Mouse (Mus musculus) urinary bladder, postnatal 4 days (tissue): Measurements from ENCODE around the gene Gzmm.
A peak's percentile ranks its signal among the peaks of the same experiment; 100 is the strongest.

Experiments used
- DNase-seq, 2 experiments: peaks; one replicate each; pipeline ENCODE4 v3.0.0; 2021 to 2022; ENCODE audit warnings: low spot score in 2 of 2

Gene Gzmm

DNA sequence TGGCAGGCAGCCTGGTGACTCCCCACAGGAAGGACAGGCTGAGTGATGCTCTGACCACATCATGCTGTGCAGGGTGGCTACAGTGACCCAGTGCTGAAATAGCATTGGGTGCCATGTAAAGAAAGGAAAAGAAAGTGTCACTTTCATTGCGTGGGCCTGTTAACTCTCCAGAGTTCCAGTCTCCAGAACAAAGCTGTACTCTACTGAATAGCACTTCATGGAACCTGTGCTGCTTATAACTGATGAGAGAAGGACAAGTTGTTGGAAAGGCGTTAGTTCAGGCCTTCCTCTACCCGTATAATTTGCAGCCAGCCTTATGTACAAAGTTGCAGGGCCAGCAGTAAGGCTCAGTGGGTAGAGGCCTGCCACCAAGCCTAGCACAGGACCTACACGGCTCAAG is at the start of gene Gzmm:
Gene Gzmm, plus strand, starts transcription at position 301 of the 400 bp plus-strand sequence.
- DNase-seq: no peak

DNA sequence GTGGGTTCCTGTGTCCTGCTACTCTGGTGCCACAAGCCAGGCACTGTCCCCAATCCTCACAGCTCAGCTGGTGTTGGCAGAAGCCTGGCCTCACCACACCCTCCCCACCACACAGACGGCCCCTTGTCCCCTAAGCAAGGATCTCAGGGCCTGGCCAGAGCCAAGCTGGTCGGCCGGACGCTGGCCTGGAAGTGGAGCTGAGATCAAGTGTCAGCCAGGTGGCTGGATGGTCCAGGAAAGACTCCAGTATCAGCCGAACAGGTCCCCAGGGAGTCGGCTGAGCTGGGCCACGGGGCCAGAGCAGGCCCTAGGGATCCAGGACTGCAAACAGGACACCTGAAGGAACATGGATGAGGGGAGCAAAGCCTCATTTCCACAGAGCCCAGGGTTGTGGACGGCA is 43.1 kb upstream of the Gzmm start, which contains the start of gene Odf3l2:
Gene Odf3l2, minus strand, starts transcription at position 28 of the 400 bp plus-strand sequence.
- DNase-seq: no peak

DNA sequence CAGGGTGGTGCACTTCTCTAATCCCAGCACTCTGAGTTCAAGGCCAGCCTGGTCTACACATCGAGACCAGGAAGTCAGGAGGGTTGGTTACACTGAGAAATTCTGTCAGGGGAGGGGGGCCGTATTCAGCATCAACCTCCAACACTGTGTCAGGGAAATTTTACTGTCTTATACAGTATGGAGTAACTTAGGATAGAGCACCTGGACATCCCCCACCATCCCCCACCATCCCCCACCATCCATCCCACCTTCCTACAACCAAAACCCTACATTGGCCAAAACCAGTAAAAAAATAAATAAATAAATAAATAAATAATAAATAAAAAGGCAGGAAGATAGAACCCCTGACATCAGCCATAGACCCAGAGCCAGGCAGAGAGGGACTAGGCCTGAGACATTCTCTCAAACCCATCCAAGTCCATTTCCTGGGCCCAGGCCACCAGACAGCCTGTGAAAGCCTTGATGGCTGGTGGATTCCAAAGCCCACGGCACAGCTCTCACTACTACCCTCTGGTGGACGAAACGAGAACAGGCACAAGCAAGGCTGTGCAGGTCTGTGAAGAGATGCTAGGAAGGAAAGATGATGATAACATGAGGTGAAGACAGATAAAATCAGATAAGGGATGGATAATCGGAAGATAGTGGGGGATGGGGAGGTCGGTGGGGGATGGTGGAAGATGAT is 39.6 kb upstream of the Gzmm start:
- peak; percentile 44 to 82 for DNase-seq

DNA sequence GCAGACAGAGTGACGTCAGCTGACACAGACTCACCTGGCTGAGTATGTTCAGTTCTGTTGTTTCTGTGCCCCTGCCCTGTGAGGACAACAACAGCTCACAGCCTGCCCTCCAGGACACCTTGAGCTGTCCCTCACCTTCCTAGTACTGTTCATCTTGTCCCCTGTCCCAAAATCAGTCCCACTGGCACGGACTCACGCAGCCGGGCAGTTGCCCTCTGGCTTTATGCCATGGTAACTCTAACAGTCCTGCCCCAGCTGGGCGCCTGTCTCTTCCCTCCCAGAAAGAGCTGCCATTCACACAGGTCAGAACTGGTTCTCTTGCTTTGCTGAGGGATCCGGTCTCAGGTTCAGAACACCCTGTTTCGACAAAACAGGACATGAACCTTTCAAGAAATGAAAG is 36.0 kb upstream of the Gzmm start:
- DNase-seq: no peak

DNA sequence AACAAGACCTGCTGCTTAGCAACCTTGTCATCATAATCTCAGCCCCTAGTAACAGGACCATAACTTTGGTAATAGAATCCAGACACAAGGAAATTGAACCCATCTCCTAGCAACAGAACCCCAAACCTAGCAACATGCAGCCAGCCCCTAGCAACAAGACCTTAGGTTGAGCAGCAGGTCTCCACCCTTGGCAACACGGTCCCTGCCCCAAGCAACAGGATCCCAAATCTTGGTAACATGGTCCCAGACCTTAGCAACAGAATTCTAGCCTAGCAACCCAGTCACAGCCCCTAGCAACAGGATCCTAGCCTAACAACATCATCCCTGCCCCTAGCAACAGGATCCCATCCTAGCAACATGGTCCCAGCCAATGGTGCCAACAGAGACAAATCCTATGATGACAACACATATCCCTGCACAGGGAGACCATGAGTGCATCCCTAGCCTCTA is 33.8 kb upstream of the Gzmm start:
- DNase-seq: no peak

DNA sequence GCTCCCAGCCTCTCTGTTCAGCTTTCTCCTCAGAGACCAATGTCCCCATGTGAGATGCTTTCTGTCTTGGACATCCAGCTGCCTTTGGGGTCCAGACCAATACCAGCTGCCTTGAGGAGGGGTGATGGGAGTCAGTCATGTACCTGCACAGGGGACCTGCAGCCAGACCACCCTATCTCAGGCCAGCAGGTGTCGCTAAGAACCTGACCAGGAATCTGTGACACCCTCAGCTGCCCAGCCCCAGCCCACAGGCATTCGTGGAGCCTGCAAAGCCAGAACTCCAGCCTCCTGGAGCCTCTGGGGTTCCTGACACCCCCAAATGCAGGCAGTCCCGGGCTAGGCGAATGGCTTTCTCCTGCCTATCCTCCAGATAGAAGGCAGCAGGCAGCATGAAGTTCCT is 30.0 kb upstream of the Gzmm start:
- DNase-seq: no peak

DNA sequence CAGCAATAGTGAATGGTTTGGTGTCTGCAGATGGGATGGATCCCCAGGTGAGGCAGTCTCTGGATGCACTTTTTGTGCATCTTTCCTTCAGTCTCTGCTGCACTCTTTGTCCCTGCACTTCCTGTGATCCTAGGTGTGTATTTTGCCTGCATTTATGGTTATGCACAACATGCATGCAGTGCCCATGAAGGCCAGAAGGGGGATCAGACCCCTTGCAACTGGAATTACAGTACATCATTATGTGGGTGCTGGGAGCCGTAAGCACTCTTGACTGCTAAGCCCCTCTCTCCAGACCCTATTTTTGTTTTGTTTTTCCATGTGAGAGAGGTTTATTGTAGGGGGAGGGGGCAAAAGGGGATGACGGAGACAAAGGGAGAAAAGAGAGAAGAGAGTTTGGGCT is 28.5 kb upstream of the Gzmm start:
- no peak for DNase-seq

DNA sequence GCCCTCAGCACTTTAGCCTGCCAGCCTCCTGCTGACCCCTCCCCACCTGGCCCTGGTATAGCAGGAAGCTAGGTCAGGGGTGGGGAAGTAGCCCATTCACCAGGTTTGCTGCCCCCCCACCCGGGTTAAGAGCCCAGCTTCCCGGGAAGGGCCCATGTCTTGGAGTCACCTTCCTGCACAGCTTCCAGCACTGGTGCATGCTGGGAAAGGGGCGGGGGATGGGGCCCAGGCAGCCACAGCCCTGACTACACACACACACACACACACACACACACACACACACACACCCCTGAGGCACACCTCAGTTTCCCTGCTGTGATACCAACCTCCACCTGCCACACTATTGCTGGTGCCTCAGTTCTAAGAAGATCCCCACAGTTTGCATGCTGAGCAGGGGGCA is 27.0 kb upstream of the Gzmm start:
- DNase-seq: no peak

DNA sequence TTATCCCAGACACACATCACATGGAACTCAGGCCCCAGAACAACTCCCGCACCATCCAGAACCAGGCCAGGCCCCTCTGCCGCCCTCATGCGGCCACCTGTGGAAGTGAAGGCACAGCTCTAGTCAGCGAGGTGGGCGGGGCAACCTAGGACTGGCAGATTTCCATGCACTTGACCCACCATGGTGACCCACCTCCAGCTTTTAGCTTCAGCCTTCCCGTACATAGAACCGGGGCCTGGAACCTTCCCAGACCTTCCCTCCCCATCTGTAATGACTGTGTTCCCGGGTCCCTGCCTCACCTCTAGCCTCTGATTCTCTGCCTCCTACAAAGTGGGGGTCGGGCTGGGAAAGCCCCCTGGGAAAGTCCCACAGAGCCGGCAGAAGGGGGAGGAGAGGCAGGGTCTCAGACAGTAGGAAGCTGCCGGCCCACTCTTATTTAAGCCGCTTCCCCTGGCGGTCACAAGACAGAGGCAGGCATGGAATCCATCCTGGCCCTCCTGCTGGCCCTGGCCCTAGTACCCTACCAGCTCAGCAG is 24.6 kb upstream of the Gzmm start, which contains the start of gene Madcam1:
Gene Madcam1, plus strand, starts transcription at position 429 of the 535 bp plus-strand sequence.
- DNase-seq: peak; percentile 33 to 78

DNA sequence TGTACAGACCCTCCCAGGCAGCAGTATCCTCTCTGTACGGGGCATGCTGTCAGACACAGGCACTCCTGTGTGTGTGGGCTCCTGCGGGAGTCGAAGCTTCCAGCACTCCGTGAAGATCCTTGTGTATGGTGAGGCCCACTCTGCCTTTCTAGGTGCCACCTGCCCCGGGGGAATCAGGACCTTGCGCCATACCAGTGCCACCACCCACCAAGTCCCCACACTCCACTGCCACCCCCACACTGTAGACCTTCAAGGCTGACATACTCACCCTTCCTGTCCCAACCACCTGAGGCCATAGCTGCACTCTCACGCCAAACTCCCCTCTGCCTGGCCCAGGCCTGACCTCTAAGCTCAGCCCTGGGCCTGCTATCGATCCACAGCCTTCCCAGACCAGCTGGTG is 23.8 kb upstream of the Gzmm start:
- no peak for DNase-seq

DNA sequence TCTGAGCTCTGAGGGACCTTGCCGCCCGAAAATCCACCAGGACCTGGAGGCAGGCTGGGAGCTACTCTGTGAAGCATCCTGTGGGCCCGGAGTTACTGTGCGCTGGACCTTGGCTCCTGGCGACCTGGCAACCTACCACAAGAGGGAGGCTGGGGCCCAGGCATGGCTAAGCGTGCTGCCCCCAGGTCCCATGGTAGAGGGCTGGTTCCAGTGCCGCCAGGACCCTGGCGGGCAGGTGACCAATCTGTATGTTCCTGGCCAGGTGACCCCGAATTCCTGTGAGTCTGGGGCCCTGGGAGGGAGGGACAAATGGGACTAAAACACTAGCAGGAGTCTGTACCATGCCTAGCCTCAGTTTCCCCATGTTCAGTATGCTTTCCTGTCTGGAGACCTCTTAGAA is 22.3 kb upstream of the Gzmm start:
- DNase-seq: no peak

DNA sequence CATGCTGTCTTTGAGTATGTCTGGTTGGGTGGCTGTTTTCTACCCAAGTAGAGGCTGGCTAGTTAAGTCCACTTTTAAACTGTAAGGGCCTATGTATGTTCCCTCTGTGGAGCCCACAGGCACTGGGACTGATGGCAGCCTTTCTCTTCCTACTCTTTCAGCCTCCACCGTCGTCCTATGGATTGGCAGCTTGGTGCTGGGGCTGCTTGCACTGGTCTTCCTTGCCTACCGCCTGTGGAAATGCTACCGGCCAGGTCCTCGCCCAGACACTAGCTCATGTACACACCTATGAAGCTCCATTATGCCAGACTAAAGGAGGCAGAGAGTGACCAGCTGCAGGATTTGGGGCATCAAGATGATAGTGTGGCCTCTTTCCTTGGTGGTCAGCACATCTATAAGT is 20.7 kb upstream of the Gzmm start:
- no peak for DNase-seq

DNA sequence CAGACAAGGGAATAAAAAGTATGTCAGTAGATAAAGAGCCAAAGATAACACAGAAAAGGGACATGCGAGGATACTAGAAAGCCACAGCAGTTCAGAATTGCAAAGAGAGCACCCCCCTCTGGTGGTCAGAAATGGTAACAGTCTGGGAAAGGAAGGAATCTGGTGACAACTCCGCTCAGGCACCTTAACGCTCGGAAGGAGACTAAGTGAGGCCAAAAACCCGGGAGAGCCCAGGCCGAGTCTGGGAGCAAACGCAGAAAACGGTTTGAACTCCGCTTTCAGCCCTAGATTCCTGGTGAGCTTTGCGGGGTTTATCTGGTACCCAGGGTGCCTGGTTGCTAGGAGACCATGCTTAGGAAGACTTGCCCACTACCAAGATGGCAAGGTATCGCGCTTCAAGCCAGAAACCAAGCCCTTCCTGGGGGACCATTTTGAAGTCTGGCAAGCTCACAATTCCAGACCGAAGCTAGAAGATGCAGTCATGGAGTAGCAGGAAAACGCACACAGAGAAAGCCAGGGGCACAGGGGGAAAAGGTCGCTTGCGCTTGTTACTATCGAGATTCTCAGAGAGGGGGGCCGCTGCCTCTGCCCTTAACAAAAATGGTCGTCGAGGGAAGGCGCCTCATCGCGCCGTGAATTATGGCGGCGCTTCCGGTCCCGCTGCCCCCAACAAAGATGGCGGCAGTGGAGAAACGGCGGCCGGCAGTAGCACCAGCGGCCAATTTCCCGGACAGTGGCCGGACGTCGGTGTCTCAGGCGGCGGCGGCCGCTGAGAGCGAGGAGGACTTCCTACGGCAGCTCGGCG is 19.8 kb upstream of the Gzmm start, which contains the start of gene Tpgs1:
Gene Tpgs1, plus strand, starts transcription at position 599 of the 805 bp plus-strand sequence.
- DNase-seq: peak; percentile 81 to 88

DNA sequence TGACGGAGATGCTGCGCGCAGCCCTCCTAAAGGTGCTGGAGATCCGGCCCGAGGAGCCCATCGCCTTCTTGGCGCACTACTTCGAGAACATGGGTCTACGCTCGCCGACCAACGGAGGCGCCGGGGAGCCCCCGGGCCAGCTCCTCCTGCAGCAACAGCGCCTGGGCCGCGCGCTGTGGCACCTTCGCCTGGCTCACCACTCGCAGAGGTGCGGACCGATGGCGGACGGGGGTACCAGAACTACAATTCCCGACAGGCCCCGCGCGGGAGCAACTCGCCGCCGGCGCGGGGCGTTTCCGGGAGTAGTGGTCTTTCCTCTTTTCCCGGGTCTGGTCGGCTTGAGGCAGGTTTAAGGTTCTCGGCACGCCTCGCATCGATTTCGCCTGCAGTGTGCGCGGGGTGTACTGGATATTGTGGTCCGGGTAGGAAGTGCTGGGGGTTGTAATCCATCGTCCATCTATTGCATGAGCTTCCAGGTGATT is 19.2 kb upstream of the Gzmm start:
- peak; percentile 61 to 74 for DNase-seq

DNA sequence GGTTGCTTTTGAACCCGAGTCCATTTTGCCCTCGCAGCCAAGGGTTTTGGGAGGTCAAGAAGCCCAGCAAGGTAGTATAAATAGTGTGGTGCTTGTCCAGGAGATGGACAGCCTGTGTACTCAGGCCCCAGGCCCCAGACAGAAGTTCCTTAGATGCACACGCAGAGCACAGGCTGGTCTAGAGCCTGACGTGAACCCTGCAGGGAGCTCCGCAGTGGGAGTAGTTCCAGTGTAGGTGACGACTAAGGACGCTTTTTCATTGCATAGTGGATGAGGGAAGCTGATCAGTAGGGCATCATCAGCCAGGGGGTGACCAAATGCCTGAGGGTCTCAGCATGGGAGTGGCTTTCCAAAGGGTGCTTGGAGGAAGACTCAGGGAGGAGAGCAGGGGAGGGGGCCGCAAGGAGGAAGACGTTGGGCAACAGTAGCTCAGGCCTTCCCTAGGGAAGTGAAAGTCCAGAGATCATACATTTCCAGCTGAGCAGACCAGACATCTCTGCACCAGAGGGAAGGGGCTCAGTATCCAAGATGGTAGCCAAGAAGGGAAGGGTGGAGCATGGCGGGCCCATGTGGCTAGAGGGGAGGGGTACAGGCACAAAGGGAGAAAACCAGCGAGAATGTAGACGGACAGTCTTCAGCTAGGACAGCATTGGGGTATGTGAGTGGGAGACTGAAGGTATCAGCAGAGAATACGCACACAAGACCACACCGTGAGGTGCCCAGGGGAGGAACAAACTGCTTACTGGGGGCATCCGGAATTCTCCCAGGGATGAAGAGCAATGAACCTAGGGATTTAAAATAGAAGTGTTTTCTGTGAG is 18.5 kb upstream of the Gzmm start:
- no peak for DNase-seq

DNA sequence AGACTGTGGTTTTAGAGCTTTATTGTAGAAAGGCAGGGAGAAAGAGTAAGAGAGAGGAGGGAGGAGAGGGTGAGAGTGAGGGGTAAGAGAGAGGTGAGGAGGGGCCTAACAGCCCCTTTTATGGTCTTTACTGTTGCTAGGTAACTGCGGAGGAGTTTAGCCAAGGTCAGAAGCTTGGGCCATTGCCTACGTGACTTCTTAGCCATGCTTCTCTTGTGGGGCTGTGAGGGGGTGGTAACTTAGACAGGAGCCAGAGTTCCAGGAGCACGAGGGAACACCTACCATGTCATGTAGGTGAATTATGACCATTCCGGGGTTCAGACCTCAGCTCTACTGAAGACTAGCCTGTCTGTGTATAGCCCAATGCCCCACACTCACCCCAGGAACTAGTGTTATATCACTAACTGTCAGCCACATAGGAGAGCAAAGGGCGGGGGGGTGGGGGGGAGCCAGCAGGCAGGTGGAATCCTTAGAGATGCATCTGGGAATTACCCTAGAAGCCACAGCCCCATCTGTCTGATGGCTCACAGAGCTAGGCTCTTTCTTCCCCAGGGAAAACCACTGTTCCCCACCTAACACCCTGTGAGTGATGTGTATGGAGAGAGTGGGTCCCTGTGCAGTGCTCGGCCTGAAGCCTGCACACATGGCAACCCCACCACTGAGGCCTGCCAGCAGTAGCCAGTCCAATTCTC is 17.3 kb upstream of the Gzmm start:
- DNase-seq: no peak

DNA sequence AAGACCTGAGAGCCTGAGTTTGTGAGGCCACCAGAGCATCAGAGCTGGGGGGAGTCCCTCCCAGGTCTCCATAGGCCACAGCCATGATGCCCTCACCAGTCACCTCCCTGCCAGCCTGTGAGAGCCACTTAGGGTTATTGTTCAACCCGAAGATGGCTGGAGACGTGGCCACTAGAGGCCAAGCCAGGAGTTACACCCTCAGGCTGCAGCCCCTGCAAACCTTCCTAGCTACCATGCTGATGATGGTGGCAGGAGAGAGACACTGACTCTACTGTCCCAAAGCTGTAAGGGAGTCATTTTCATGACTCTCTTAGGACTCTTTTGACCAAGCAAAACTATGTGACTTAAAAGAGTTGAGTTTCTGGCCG is 16.7 kb upstream of the Gzmm start:
- DNase-seq: no peak

DNA sequence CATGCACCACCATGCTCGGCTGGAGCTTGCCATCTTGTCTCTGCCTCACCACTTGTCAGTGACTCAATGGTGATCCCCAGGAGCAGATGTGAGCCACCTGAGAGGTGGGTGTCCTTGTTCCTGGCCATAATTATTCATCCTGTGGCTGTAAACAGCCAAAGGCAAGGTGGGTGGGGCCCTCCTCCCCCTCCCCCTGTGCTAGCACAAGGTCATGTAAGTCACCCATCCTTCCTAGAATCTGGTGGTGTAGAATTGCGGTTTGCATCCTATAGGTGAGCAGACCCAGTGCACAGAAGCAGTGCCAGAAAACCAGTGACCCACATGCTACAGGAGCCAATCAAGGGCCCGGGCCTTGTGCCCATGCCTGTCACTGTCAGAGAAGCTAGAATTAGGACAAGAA is 15.8 kb upstream of the Gzmm start:
- DNase-seq: no peak

DNA sequence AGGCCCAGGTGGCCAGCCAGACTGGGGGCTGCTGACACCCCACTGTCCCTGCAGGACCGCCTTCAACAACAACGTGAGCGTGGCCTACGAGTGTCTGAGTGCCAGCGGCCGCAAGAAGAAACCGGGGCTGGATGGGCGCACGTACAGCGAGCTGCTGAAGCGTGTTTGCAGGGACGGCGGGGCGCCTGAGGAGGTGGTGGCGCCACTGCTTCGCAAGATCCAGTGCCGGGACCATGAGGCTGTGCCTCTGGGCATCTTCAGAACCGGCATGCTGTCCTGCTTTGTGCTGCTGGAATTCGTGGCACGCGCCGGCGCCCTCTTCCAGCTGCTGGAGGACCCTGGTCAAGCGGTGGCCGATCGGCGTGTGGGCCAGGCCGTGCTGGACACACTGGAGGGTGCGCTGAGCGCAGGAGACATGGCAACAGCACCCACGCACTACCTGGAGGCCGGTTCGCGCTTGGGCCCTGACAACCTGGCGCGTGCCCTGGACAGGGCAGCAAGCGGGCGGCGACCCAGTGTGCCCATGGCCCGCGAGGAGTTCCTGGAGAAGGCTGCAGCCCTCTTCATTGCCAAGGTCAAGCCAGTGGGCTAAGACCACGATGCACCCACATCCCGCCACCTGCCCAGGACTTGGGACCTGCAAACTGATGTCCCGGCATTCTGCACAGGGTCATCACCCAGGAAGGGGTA is 13.3 kb upstream of the Gzmm start:
- DNase-seq: no peak
